Mouse (Mus musculus): Measurements from ENCODE around the gene Rpl34. TPM values are rescaled to one million over a fixed set of nuclear protein-coding genes. Genes with fewer than 3 reads are reported as not detected.

Rpl34 gene
- total RNA-seq (2015), result 1,043 and 1,097 TPM in 2 replicates
- 2,083 and 2,603 TPM in 2 replicates for total RNA-seq (2017)

DNA sequence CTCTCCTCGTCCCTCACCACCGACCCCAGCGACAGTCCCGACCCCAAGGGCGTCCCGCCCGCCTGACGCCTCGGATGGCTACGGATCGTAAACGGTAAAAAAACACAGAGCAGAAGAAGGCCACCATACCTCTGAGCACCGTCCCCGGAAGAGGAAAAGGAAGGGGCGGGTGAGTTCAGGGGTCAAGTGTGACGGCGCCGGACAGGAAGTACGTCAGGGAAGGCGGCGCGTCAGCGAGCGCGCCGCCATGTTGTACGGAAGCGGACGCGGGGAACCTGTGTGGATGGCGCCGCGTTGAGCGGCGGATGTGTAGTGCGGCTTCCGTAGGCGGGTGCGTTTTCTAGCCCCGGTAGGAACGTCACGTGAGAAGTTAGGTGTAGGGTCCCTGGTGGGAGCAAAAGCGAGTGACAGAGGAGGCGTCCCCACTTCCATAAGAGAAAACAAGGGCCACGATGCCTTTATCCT, at the start of gene Rpl34:
Gene Rpl34 (minus strand): TSS at position 210 of the 465 bp plus-strand sequence.
- peak; percentile 93 for ATAC-seq (ENCODE audit: poor library complexity, severe bottlenecking)

DNA sequence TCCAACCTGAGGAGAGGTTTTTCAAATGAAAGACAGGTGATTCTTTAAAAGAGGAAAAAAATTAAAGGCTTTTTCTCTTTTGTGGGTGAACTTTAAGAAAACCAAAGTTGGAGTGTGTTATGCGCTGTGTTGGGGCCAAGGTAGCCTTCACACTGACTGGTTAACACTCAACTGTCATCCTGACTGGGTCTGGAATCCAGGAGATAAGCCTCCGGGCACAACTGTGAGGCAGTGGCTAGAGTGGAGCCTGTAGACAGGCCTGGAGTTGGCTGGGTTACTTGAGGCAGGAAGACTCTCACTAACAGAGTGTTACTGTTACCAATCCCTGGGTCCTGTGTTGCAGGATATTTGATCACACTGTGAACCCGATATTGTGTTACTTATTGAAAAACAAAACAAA, 38.0 kb upstream of the Rpl34 start:
- ATAC-seq (ENCODE audit: poor library complexity, severe bottlenecking), result no peak

DNA sequence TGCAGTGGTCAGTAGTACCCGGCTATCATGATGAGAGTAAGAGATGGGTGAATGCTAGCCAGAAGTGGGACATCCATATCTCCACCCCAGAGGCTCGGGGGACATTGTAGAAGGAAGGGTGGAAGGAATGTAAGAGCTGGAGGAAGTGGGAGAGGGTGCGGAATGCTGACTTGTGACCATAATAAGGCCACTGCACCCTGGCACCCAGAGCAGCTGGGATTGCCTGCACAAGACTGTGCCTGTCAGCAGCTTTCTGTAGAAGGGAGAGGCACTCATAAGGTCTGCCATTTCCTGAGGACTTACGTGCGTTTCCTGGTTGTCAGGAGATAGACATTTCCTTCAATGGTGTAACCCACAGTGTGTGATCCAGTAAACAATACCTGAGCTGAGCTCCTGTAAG, 33.9 kb upstream of the Rpl34 start:
- ATAC-seq (ENCODE audit: poor library complexity, severe bottlenecking), result no peak

DNA sequence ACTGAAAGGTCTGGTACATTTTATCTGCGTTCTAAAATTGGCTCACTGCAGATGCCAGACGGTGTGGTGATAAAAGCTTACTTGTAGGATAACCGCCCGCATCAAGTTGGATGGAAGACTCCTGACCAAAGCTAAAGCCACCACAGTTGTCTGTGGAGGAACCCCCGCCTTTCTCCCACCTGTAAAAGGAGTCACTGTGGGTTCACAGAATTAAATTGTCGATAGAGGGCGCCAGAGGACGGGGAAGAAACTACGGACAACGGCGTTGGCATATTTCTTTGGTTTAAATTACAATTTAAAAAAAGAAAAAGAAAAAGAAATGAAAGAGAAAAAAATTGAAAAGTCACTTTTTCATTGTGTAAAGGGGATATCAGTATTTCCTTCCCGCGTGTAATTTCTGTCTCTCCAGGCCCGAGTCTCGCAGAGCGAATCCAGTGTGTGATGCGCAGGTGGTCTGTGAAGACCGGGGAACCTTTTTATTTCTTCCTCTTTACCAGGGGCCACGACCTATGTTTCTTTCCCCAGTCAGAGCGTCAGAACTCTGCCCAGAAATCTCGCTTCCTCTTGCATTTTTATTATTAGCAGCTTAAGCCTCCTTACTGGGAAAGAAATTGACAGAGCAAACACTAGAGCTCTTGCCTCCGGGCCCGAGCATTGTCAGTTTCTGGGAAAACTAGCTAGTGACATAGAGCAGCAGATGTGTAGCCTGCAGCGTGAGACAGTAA, 30.7 kb upstream of the Rpl34 start:
- peak; percentile 63 for ATAC-seq (ENCODE audit: poor library complexity, severe bottlenecking)

DNA sequence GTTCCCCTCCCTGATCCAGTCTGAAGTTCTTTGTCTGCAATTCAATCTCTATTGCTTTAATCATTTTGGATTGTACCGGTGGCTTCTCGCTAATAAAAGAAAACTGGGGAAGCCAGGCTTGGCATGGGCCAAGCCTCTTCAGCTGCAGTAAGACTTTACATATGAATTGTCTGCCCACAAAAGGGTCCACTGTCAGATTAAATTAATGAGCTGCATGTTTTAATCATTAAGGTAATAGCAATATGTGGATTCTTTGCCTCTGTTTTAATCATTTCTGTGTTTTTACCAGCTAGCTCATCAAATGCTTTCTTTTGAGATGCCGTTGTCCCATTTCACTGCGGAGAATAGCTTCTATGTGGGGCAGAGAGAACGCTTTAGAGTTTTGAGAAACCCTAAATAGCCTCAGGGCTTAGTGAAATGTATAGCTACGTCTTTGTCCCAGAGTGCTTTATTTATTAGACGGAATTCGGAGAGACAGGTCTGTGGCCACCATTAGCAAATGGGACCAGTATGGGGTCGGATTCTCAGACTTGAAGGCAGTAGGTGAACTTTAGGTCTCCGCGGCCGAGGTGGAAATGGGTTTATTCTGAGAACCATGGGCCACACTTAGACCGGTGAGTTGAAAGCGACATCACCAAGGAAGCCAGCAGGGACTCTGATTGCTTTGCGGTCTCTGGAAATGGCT, 28.1 kb upstream of the Rpl34 start:
- ATAC-seq (ENCODE audit: poor library complexity, severe bottlenecking), result no peak

DNA sequence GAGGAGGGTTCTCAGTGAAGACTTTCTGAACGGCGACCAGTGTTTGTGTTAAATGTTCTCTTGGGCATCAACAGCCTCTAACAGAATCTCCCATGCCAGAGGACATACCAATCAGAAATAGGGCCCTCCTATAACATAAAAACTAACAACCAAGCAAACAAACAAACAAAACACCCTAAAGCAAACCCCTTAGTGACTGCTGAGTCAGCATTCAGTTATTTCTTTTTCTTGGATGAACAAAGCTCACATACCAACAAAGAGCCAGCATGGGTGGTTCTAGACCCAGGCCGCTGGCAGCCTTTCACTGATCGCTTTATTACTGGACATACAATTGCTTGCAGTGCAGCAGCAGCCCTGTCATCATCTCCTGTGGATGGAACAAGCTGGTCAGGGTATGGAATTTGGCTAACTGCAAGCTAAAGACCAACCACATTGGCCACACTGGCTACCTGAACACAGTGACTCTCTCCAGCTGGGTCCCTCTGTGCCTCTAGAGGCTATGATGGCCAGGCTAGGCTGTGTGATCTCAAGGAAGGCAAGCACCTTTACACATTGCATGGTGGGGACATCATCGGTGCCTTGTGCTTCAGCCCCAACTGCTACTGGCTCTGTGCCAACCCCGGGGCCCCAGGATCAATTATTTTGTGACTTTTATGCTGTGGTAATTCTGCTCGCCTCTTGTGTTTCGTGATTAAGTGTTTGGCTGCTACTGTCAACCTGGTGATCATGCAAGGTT, 27.1 kb upstream of the Rpl34 start:
- ATAC-seq (ENCODE audit: poor library complexity, severe bottlenecking), result no peak

DNA sequence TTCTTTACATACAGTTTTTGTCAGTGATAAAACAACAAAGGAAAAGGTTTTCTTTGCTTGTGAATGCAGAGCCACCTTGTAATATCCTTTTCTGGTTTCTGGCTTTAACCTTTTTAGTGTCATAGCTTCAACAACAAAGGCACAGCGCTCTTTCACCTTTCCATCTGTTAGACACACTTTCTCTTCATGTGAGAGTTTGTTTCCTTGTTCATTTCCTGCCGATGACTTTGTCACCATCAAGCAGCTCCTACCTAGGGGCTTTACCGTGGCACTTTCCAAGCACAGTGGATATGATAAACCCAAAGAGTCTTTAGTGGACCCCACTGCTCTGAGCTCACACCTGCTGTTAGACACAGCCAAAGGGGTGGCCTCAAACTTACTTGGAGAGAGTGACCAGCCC, 19.0 kb upstream of the Rpl34 start:
- ATAC-seq (ENCODE audit: poor library complexity, severe bottlenecking), result no peak

DNA sequence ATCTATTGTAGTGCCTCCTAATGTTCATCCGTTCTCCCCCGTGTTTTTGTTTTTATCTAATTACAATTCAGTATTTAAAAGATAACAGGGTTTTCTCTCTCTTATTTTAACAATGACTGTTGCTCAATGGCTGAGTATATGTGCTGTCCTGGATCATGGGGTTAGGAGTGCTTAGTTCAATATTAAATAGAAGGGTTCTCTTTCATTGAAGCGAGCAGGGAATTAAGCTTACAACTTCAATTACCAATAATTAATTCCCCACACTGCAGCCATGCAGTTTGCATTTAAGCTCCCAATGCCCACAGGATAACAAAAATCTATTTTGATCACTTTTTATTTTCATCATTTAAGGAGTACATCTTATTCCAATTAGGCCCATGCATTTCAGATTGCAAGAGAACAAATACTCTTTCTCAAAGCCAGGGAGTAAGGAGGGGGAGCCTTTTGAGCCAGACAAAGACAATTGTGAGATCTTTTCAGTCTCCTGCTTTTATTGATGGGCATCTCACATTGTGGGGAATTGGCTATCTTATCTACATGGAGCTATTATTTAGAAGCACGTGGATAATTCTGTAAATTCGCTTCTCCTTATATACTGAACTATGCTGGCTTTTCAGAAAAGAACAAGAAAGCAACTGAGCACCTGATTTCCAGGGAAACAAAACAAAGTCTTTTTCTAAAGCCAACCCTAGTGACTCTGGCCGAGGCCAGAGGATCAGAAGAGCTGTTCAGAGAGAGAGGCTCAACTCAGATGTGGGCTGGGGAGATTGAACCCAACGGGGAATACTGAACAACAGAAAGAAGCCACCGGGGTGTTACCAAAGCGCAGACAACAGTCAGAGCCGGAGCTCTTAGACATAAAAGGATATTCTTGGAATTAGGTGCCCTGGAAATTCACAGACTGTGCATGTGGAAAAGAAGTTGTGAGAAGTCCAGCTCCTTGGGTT, 16.7 kb upstream of the Rpl34 start:
- ATAC-seq (ENCODE audit: poor library complexity, severe bottlenecking), result no peak

DNA sequence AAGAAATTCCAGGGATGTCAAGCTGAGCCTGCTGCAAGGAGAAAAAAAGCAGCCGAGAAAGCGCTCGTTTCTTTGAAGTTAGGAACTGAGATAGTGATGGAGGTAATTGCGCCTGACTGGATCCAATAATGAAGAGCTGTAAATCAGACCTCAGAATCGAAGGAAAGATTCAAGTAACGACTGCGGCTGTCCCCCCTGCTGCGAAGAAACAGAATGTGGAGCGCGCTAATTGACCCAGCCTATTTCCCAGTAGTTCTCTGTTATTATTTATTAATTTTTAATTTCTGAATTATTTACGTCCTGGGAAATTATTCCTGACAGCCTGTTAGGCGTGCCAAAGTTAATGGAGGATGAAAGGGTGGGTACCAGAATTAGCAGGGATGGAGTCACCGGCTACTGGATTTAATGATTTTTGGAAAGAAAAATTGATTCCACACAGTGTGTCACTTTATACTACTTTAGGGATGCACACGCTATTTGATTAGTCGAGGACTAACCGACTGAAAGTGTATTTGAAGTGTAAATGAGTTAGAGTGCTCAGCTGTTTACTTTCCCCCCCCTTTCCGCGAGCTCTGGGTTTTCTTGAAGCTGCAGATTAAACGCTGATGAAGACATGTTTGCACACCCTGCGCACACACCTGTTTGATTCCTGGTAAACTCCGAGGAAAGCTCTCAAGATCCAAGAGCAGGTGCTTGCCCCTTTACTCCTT, 7.6 kb upstream of the Rpl34 start:
- ATAC-seq (ENCODE audit: poor library complexity, severe bottlenecking), result no peak

DNA sequence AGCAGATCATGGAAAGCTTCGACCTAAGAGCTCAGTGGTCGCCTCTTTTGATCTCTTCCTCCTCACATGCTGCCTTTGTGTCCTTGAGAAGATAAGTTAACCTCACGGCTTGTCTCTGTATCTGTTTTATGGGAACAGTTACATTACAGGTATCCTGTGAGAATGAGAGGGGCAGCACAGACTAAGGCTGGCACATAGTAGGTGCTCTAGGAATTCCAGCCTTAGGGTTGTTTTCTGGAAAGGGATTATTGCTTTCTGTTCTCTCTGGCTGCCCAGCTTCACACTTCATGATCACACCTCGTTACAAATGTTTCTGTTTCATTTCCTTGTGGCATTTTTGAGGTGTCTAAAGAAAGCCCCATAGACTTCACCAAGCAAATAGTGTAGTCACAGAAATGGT, 6.6 kb upstream of the Rpl34 start:
- ATAC-seq (ENCODE audit: poor library complexity, severe bottlenecking), result no peak

DNA sequence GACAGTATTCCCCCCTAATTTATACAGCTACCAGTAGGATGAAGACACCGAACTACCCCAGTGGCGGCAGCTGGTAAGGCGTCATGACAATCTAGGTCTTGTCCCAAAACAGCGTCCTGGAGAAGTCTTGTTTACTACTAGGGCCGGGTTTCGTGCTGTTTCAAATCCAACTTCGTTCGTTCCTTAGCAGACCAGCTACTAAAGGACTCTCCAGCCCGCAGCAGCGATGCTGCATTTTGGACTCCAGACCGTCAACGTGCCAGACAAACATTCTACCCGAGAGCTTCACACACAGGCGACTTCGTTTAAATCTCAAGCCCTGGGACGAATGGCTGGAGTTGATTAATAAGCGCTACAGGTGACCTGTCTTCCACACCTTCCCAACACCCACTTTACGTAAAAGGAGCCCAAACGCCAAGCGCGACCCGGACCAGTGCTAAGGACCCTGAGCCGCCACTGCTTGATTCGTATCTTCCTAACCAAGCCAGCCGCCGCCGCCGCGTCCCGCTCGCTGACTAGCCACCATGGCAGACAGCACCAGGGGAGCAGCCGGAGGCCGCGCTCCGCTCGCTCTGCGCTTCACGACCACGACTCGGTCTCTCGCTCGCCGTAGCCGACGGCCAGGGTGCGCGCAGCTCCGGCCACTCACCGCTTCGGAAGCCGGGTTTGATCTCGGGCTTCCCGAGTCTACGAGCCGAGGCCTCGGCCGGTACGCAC, 568 bp downstream of the Rpl34 start:
- peak; percentile 53 for ATAC-seq (ENCODE audit: poor library complexity, severe bottlenecking)

DNA sequence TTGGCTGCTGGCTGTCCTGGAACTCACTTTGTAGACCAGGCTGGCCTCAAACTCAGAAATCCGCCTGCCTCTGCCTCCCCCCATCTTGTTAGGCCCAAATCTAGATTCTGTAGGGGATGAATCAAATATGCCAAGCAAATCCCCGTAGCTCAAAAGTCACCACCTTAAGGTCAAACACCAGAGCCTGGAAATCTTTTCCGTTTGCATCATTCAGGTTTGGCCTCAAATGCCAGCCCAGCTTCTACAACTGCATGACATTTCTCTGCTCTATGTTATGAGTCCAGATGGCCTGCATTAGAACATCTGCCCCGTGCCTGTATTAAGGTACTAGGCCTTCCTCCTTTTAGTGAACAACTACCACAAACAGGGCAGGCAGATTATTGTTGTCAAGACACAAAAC, 2.5 kb downstream of the Rpl34 start:
- ATAC-seq (ENCODE audit: poor library complexity, severe bottlenecking), result no peak

DNA sequence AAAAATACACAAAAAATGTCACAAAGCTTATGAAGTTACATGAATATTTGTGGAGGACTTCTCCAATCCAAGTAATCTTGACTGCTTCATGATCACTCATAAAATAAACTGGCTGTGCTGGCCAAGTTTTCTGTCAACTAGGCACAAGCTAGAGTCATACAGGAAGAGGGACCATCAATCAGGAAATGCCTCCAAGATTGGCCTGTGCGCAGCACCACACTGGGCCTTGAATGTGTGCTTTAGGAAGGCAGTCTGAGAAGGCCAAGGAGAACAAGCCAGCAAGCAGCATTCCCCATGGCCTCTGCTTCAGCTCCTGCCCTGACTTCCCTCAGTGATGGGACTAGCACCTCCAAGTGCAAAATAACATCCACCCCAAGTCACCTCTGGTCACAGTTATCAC, 3.2 kb downstream of the Rpl34 start:
- ATAC-seq (ENCODE audit: poor library complexity, severe bottlenecking), result no peak

DNA sequence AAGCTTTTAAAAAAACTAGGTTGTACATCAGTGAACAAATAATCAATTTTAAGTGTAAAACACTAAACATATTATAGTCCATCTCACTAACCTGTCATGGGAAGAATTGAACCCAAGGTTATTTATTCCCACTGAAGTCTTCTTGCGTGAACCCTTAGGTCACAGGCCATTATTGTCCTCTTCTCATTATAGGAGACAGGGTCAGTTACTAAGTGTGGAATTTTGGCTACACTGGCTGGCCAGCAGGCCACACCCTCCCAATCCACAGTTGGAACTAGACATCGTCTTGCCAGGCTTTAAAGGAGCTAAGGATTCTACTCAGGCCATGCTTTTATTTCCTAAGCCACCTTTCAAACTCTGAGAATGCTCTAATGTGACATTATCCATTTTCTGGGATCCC, 4.5 kb downstream of the Rpl34 start:
- ATAC-seq (ENCODE audit: poor library complexity, severe bottlenecking), result no peak

DNA sequence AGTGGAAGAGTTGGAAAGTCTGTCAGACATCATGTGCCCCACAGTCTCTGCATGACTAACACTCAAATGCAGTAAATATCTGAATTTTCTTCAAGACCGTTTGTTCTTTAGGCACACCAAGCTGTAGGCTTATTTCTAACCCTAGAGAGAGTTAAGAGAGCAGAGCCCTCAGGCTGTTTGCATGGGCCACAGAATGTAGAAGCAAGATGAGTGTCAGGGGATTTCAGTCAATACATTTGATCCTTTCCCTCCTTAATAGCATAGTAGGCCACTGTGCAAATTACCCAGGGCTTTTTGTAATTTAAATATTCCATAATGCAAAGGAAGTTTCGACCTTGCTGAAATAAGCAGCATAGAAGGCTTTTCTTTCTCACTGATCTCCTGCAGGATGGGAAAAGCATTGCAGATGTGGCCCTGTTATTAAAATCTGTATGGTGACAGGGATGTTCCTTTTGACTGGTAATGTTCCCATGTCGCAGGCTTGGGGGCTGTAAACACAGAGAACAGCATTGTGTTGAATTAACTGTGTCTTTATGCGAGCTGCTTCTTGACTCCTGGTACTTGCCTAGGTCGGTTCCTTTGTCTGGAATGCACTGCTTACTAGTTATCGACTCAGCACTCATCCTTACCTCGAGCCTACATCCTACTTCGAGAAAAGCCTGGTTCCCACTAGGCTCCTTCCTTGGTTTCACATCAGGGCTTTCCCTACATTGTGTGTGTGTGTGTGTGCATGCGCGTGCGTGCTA, 7.3 kb downstream of the Rpl34 start:
- no peak for ATAC-seq (ENCODE audit: poor library complexity, severe bottlenecking)

DNA sequence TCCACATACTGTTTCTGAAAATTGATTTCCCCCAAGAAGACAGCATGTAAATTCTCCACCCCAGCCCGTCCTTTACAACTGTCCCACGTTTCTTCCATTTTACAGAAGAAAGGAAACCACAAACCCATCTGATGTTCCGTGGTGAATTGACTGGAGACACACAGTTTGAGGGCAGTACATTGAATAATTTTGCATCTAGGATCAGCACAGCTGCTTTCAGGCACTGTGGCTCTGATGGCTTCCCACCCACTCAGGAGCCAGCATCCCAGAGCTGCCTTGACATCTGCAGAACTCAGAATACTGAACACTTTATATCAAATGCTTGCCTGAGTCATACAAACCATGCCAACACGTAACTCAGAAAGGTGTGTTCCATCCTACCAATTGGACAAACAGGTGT, 10.0 kb downstream of the Rpl34 start:
- ATAC-seq (ENCODE audit: poor library complexity, severe bottlenecking), result no peak

DNA sequence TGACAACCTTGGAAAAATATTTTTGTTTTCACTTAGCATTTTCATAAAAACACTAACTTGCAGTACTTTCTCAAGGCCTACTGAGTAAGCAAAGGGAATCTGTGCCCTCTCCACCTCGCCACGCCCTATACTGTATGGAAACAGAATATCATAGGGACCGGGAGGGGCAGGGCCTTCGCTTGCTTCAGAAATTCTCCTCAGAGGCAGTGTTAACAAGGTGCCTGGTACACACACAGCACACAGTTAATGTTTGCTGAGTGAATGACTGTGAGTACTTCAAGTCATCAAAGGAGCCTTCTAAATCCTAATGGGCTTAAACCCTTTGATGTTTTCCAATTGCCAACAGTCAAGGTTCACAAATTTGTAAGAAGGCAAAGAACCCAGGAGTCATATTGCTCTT, 11.3 kb downstream of the Rpl34 start:
- no peak for ATAC-seq (ENCODE audit: poor library complexity, severe bottlenecking)

DNA sequence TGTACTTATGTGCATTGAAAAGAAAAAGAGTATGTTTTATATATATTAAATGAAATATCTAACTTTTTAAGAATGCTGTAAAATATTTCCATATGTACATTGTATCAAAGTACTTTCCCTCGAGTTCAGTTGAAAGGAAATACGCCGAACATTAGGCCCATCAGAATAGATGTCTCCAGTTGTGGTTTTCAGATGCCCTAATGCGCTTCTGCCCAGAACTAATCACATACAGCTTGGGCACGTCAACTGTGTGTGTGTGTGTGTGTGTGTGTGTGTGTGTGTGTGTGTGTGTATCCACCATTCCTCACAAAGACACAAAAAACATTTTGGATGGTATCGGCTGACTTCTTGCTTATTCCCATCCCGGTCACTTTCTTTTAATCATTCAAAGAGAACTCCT, 13.6 kb downstream of the Rpl34 start:
- no peak for ATAC-seq (ENCODE audit: poor library complexity, severe bottlenecking)

Data from megakaryocyte, adult 5-6 weeks (primary cell).